Mouse (Mus musculus) cerebral cortex, adult 2 months (tissue): ENCODE data around the gene Slc38a4.

Source experiments
- WGBS: fragments of 180-500 bp; shearing (Covaris S2); methylation state at CpG from one replicate; pipeline ENCODE4 v1.1.7; 2018; 5-methylcytosine and 5-hydroxymethylcytosine counted together

The Slc38a4 gene

DNA sequence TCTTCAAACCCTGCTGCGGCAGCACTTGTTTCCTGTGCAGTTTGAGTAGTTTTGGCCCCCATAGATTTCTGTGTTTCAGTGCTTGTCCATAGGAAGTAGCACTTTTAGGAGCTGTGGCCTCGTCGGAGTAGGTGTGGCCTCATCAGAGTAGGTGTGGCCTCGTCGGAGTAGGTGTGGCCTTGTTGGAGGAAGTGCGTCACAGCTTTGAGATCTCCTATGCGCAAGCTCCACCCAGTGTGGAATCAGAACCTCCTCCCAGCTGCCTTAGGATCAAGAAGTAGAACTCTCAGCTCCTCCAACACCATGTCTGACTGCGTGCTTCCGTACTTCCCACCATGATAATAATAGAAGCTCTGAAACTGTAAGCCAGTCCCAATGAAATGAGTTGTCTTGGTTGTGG, 83.8 kb downstream of the Slc38a4 start:
- WGBS: 87% methylated on average over 9 of the region's 9 CpGs

DNA sequence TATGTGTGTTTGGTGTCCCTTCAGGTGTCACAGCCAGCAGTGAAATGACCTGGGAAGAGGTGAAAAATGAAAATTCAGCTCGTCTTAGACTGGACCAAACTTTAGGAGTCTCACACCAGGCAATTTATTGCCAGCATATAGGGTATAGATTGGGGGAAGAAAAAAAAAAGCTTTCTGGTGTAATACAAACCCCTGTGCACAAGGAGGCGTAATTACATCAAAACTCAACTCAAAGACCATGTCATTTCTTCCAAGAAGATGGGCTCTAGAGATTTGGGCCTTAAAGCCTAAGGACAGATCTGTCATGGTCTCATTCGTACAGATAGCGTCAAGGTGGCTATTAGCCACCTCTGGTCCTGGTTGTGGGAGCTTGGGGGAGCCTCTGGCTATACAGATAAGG, 86.0 kb downstream of the Slc38a4 start:
- 81% methylated on average over 4 of the region's 4 CpGs for WGBS

DNA sequence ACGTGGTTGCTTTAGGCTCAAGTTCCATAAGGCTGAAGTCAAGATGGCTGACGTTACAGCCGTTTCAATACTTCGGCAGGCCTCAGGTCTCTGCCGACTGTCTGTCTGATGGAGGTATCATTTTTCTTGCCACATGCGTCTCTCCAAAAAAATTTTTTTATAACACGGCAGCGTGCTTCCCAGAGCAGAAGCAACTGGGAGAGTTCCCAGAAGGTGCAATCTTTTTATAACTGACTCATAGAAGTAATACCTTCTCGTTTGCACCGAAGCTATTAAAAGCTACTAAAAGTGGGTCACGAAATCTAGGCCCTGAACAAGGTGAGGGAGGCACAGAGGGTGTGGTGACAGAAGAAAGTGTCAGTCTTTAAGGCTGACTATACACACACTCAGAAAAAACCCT, 87.0 kb downstream of the Slc38a4 start:
- WGBS: 59% methylated on average over 11 of the region's 11 CpGs

DNA sequence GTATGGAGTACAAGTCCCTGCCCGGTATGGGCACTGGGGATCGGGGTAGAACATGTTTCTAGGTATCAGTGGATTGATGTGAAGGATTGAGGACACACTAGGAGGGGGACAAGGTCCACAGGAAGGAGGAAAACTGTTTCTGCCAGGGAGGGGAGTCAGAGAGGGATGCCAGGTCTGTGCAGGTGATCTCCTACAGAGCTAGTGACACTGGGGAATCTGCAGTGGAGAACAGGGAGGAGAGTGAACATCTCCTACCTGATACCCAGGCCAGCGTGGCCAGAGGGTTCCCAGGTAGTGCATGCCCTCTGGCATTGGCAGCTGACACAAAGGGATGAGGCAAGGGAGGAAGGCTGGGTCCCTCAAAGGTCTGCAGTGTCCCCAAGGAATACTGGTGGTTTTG, 89.4 kb downstream of the Slc38a4 start:
- WGBS: 88% methylated on average over 3 of the region's 3 CpGs

DNA sequence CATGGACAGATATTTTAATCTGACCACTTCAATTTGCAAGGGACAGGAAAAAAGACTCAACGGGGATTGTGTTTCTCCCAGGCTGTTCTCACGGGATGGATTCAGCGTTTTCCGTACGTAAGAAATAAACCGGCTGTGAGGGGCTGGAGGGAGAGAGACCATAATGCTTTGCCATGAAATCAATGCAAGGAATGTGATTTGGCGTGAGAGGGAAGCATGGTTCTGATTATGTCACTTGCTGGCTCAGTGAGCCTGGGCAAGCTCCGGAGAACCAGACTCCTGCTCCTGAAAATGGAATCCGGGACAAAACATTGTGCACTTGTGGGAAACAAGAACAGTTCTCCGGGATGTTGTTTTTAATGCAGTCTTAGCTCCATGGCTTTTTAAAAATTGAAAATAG, 92.0 kb downstream of the Slc38a4 start:
- 47% methylated on average over 10 of the region's 10 CpGs for WGBS

DNA sequence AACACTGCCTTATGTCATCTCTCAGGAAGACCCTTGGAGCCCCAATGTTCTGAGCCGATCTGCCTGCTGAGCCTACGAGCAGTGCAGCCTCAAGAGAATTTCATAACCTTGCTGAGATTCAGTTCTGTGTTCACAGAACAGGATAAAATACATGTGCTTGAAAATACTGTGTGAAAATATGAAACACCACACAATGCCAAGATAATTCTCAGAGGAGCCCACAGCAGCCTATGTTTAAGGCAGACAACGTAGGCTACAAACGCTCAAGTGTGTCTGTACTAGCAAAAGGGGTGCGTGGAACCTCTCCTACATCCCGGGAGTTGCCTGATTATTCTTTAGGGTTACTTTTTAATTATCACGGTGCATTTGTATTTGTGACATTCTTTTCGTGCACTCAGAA, 92.4 kb downstream of the Slc38a4 start:
- WGBS: 56% methylated on average over 8 of the region's 8 CpGs

DNA sequence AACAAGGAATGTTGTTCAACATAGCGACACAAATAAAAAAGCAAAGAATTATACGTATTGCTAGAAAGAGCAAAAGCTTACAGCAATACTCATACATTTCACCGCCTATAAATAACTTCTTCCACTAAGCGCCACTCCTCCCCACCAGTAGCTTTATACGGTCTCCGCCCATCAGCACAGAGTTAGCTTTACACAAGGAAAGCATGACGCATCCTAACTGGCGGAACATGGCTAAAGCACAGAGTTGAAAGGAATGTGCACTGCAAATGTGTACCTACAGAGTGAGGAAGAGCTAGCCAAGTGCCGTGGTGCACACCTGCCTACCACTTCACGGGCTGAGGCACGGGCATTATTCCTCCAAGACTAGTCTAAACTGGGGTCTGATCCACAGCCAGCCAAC, 95.4 kb downstream of the Slc38a4 start:
- WGBS: 57% methylated on average over 11 of the region's 11 CpGs

DNA sequence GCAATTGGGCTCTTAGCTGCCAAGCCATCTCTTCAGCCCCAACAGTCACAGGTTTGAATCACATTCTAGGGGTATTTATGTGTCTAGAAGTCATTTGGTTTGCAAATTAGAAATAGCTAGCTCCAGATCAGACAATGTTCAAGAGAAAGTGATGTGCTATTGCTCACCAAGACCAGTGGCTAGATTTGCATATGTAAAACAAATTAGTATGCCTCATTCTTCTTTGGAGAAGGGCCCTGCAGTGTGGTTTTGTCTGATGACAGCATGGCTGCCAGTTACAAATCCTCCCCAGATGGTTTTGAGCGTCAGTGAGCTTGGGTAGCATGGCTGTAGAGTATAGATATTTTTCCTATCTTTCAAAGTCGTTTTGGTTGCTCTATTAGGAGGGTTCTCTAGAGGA, 96.5 kb downstream of the Slc38a4 start:
- 39% methylated on average over 2 of the region's 2 CpGs for WGBS

DNA sequence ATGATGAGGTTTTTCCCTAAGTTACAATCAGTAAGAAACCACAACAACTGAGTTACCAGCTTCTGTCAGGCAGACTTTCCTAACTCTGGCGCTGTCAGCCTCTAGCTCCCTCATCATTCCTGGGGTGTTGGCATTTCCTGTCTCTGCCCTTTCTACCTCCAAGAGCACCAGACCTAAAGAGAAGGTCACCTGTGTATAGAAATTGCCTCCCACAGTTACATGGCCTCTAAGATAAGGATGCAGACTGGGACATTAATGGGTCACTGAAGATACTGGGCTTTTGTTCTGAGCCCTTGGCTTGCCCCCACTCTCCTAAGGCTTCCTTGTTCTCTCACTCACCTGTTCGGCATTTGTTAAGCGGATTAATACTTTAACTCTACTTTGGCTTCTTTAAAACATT, 99.1 kb downstream of the Slc38a4 start:
- 86% methylated on average over 3 of the region's 3 CpGs for WGBS

DNA sequence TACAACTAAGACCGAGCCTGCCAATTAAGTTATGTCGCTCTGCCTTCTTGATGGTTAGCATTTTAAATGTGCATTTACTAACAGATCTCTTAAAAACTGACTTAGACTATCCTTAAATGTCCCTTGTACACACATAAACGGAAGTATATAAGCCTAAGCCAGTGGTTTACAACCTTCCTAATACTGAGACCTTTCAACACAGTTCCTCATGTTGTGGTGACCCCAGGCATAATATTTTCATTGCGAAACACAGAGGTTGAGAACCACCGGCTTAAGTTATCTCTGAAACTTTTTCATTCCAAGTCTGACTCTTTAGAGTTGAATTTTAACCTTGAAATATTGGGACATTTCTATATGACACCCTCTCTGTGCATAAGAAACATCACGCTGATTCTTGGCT, 101.4 kb downstream of the Slc38a4 start:
- WGBS: 86% methylated on average over 6 of the region's 6 CpGs

DNA sequence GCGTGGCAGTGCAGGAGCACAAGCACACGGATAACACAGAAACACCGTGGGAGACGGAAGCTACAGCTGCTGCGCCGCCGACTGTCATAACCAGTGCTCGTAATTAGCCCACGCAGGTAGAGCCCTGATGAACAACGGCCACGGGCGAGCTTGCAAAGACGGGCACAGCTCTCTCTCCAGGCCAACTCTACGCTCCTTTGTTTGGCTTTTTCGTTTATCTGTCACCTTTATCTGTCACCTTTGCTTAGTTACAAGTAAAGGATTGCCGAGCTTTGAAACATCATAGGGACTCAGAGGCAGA, 101.9 kb downstream of the Slc38a4 start:
- WGBS: 38% methylated on average over 16 of the region's 16 CpGs

DNA sequence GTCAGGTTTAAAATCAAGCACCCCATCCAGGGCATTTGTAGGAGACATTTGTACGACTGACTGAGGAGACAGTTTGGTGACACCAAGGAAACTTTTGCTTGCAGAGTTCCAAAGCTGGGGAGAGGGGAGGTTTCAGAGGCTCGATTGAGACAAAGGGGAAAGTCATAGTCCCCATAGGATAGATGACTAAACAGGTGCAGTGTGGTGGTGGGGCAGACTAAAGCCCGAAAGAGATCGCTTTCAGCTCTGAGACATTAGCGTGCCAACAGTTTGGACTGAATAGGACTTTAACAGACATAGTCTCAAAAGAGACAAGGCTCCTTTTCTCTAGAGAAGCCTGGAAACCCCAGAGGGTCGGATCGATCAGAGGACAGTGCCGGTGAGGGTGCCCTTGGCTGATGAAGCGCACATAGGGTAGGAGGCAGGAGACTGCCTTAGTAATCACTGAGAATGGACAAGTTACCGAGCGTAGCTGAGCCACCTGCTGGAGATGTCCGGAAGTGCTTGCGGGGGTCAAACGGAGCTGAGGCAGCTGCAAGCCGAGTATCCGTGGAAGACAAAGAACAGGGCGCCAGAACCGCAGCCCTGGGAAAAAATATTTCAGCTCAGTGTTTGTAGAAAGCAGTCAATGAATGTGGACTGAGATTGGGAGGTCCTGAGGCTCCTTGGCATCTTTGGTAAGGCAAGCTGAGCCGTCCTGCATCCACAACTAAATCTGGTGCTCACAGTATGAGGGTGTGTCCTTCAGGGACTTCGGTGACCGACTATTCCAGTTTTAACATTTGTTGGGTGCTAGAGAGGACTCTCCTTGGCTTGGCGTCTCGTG, 102.4 kb downstream of the Slc38a4 start:
- WGBS: 18% methylated on average over 23 of the region's 23 CpGs

DNA sequence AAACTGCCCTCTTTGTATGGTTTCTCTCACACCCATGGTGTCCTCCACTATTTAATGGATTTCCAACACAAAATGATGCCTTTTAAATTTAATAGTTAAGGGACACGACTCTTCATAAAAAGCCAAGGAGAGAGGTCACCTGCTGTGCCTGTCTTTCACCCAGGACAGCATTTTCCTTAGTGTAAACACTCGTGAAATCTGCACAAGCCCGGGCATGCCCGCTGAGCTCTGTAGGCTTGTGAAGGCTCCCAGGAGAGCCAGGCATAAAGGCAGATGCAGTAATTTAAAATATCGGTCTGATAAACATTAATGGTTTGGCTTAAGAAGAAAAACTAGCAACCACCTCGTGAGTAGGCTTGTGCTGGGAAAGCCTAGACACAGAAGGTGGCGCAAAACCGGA, 103.3 kb downstream of the Slc38a4 start:
- 88% methylated on average over 8 of the region's 8 CpGs for WGBS

DNA sequence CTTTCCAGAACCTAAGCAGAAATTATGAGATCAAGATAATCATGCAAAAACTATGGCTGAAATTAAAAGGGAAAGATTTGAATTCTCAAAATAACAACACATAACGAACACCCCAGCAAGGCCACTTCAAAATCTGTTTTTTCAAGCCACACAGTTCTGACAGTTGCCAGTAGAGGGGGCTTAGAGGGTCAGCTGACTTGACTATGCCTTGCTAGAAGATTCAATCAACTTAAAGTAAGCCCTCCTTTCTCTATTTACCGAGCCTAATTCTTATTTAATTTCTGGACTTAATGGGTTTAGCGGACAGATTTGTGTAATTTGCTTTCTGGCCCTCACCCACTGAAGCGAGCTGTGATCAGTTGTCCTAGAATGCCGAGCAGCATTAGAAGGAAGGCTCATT, 104.0 kb downstream of the Slc38a4 start:
- 57% methylated on average over 5 of the region's 5 CpGs for WGBS

DNA sequence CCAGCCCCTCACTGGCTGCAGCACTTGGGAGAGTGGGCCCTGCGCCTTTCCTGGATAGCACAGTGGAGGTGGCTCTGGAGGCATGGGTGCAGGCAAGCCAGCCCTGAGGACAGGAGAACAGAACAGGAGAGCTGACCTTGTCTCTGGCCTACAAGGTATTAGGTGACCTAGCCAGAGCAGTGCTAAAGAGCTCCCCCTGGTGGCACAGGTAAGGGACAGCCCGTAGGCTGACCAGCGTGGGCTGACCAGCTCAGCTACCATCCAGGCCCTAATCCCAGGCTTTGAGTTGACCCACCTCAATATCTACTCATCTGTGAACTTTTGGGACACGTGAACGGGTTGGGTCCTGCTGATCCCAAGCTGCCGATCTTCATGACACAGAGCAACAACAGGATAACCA, 107.3 kb downstream of the Slc38a4 start:
- WGBS: 78% methylated on average over 6 of the region's 6 CpGs
